Mouse (Mus musculus) CH12F3 (cell line): ENCODE results near the gene Gpr176.

Experiments used
- in situ Hi-C: fragments of 300-500 bp; cut with MboI; formaldehyde crosslinking; loops from 2 replicates; pipeline ENCODE4 v1.14.3; 2020; ENCODE audit warnings: low sequenced_read_pairs

The Gpr176 gene

GRCm38 (mm10) chr2:118373572-118374279 lies 507 bp upstream of the Gpr176 start:
- in situ Hi-C loops = no loop called here

GRCm38 (mm10) chr2:118372561-118372900 lies 688 bp downstream of the Gpr176 start:
- in situ Hi-C loops = no loop called here

- in situ Hi-C loops = no loop called here
Observed at GRCm38 (mm10) chr2:118371841-118372240, 1.4 kb downstream of the Gpr176 start.

GRCm38 (mm10) chr2:118355138-118355719 lies 18.0 kb downstream of the Gpr176 start:
- in situ Hi-C loops = no loop called here

- in situ Hi-C loops = no loop called here
Observed at GRCm38 (mm10) chr2:118353916-118354403, 19.3 kb downstream of the Gpr176 start.

- in situ Hi-C loops = no loop called here
Observed at GRCm38 (mm10) chr2:118353498-118353897, 19.7 kb downstream of the Gpr176 start.

- in situ Hi-C loops = no loop called here
Observed at GRCm38 (mm10) chr2:118345535-118345934, 27.7 kb downstream of the Gpr176 start.

GRCm38 (mm10) chr2:118343897-118344296 lies 29.3 kb downstream of the Gpr176 start:
- in situ Hi-C loops = no loop called here

GRCm38 (mm10) chr2:118341295-118341694 lies 31.9 kb downstream of the Gpr176 start:
- in situ Hi-C loops = no loop called here

- in situ Hi-C loops = loop anchor here (10.0 kb wide), 1 partner anchor 71 kb away; no protein-coding TSS in a partner anchor
Observed at GRCm38 (mm10) chr2:118336084-118336483, 37.1 kb downstream of the Gpr176 start.

GRCm38 (mm10) chr2:118322663-118323062 lies 50.6 kb downstream of the Gpr176 start:
- in situ Hi-C loops = no loop called here

- in situ Hi-C loops = no loop called here
Observed at GRCm38 (mm10) chr2:118321804-118322203, 51.4 kb downstream of the Gpr176 start.

GRCm38 (mm10) chr2:118321094-118321493 lies 52.1 kb downstream of the Gpr176 start:
- in situ Hi-C loops = no loop called here

GRCm38 (mm10) chr2:118320519-118320918 lies 52.7 kb downstream of the Gpr176 start:
- in situ Hi-C loops = no loop called here

- in situ Hi-C loops = no loop called here
Observed at GRCm38 (mm10) chr2:118319176-118319575, 54.0 kb downstream of the Gpr176 start.

- in situ Hi-C loops = no loop called here
Observed at GRCm38 (mm10) chr2:118316939-118317338, 56.3 kb downstream of the Gpr176 start.

- in situ Hi-C loops = no loop called here
Observed at GRCm38 (mm10) chr2:118315656-118316402, 57.4 kb downstream of the Gpr176 start.

- in situ Hi-C loops = no loop called here
Observed at GRCm38 (mm10) chr2:118307561-118307960, 65.7 kb downstream of the Gpr176 start.

GRCm38 (mm10) chr2:118306966-118307365 lies 66.3 kb downstream of the Gpr176 start:
- in situ Hi-C loops = no loop called here

- in situ Hi-C loops = no loop called here
Observed at GRCm38 (mm10) chr2:118306522-118306895, 66.7 kb downstream of the Gpr176 start.

- in situ Hi-C loops = no loop called here
Observed at GRCm38 (mm10) chr2:118305827-118306521, 67.2 kb downstream of the Gpr176 start.
